ENCODE assay signal across 8 mouse cellular contexts in the genomic region with DNA sequence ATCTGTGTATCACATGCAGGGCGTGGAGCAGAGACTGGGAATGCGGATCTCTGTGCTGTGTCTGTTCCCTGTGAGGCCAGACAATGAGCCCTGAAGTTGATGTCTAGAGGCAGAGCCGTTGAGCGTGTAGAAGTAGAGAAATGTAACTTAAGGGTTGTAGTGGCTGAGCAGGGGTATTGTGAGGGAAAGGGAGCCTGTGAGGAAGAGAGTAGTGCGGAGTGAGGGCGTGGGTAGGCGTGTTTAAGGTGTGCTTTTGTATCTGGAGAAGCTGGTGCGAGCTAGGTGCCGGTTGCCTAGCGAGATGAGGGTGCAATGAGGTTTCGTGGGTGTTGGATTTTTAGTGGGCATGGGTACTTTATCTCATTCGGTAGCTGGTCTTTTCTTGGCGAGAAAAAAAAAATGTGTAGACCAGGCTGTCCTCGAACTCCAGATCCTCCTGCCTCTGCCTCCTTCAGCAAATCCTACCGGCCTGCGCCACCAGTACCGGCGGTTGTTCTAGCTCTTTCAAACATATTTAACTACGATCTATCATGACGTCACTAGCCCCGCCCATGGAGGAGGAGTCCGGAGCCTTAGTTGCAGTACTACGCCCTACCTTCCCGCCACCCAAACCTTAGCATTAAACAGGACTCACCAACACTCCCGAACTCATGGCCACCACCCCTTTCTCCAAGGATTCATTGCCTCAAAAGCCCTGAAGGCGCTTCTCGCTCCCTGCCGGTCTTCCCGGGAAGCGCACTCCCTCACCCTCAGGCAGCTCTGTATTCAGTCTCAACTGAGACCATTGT. TPM values are rescaled to one million over a fixed set of nuclear protein-coding genes. Genes with fewer than 3 reads are reported as not detected.
A peak's percentile ranks its signal among the peaks of the same experiment; 100 is the strongest.
DNase-seq lines count a peak whose midpoint lies in the region; ATAC-seq and TF ChIP-seq lines count a peak whose summit lies in the region.

No protein-coding gene starts in this region.

- H3K9ac ChIP-seq in forebrain, embryonic 12.5 days: peak overlapping the region; percentile 63
- H3K9ac ChIP-seq in liver, postnatal 0 days (replicated peaks): peak overlapping the region; percentile 49
- H3K9ac ChIP-seq in neural tube, embryonic 14.5 days (replicated peaks; ENCODE audit: low read depth, low read length): peak overlapping the region; percentile 53

- TF ChIP-seq EP300 in liver, postnatal 0 days (IDR thresholded peaks at IDR 0.05; ENCODE audit: low read depth): 0 out of 2 replicates have a peak, but pooled peaks have one; percentile 36

- peaks cover 14% of the 10 kb centered on the region for H3K9me3 ChIP-seq in E14TG2a.4 (ENCODE audit: low read length)
- no peaks in the 10 kb centered on the region for H3K9me3 ChIP-seq in forebrain, embryonic 12.5 days
- H3K9me3 ChIP-seq in liver, postnatal 0 days (ENCODE audit: low read length): no peaks in the 10 kb centered on the region
- no peaks in the 10 kb centered on the region for H3K9me3 ChIP-seq in neural tube, embryonic 14.5 days (ENCODE audit: control insufficient read depth, low read length)

- peak; percentile 93 for DNase-seq in c-Kit-positive CD71-positive TER-119-positive erythroid progenitor cells, embryonic 14.5 days (ENCODE audit: low spot score)
- DNase-seq in heart, postnatal 10 days: peak; percentile 96 to 97
- peak; percentile 93 for DNase-seq in large intestine, adult 2 months (ENCODE audit: low read depth, low spot score)
- DNase-seq in liver, postnatal 0 days: peak; percentile 95
- peak; percentile 93 for DNase-seq in testis, postnatal 10 days (ENCODE audit: low spot score)

- H3K27me3 ChIP-seq in E14TG2a.4 (ENCODE audit: insufficient read depth, low read length): no peaks in the 10 kb centered on the region
- H3K27me3 ChIP-seq in forebrain, embryonic 12.5 days: no peaks in the 10 kb centered on the region
- H3K27me3 ChIP-seq in liver, postnatal 0 days (ENCODE audit: insufficient read depth, low read length): no peaks in the 10 kb centered on the region
- no peaks in the 10 kb centered on the region for H3K27me3 ChIP-seq in neural tube, embryonic 14.5 days (ENCODE audit: control insufficient read depth, insufficient read depth, low read length)

- ATAC-seq in forebrain, embryonic 12.5 days (ENCODE audit: low FRiP score): peak; percentile 91
- ATAC-seq in liver, postnatal 0 days: peak; percentile 84
- peak; percentile 88 for ATAC-seq in neural tube, embryonic 14.5 days (ENCODE audit: low read depth)

- 1% methylated on average over 30 of the region's 30 CpGs for WGBS in forebrain, embryonic 12.5 days
- WGBS in large intestine, adult 2 months: 2% methylated on average over 30 of the region's 30 CpGs
- 4% methylated on average over 30 of the region's 30 CpGs for WGBS in liver, postnatal 0 days (ENCODE audit: insufficient replicate concordance)
- 2% methylated on average over 30 of the region's 30 CpGs for WGBS in neural tube, embryonic 14.5 days

- H3K36me3 ChIP-seq in E14TG2a.4 (ENCODE audit: insufficient read depth, low read length): no peaks in the 10 kb centered on the region
- H3K36me3 ChIP-seq in forebrain, embryonic 12.5 days (replicated peaks): no peaks in the 10 kb centered on the region
- H3K36me3 ChIP-seq in liver, postnatal 0 days (replicated peaks; ENCODE audit: insufficient read depth, low read length): no peaks in the 10 kb centered on the region
- no peaks in the 10 kb centered on the region for H3K36me3 ChIP-seq in neural tube, embryonic 14.5 days (ENCODE audit: control insufficient read depth, insufficient read depth, low read length)

- peak; percentile 48 for TF ChIP-seq CTCF in E14TG2a.4 (conservative IDR thresholded peaks at IDR 0.05; ENCODE audit: low read length)
- TF ChIP-seq CTCF in liver, postnatal 0 days (IDR thresholded peaks at IDR 0.05; ENCODE audit: low read depth): peak; percentile 67

- H3K4me2 ChIP-seq in forebrain, embryonic 12.5 days: peak overlapping the region; percentile 62
- H3K4me2 ChIP-seq in liver, postnatal 0 days (ENCODE audit: low read depth, low read length): peak overlapping the region; percentile 76
- peak overlapping the region; percentile 62 for H3K4me2 ChIP-seq in neural tube, embryonic 14.5 days (ENCODE audit: low read depth, low read length)

- intact Hi-C loops in heart, postnatal 10 days (cut with DNase I): loop anchor here (1.0 to 10.0 kb wide), 3 partner anchors 38 to 329 kb away; a partner anchor contains a TSS

- H3K27ac ChIP-seq in forebrain, embryonic 12.5 days: peak overlapping the region; percentile 75
- no peak overlapping the region for H3K27ac ChIP-seq in liver, postnatal 0 days (ENCODE audit: low read depth)
- H3K27ac ChIP-seq in neural tube, embryonic 14.5 days (ENCODE audit: low read depth, low read length): peak overlapping the region; percentile 86

- H3K4me1 ChIP-seq in E14TG2a.4 (replicated peaks; ENCODE audit: low read depth, low read length): peaks cover 15% of the 10 kb centered on the region
- 0 out of 2 replicates have a peak, but pooled peaks cover 3% of the 10 kb centered on the region for H3K4me1 ChIP-seq in forebrain, embryonic 12.5 days
- H3K4me1 ChIP-seq in liver, postnatal 0 days (ENCODE audit: insufficient read depth): 0 out of 2 replicates have a peak, but pooled peaks cover 9% of the 10 kb centered on the region
- H3K4me1 ChIP-seq in neural tube, embryonic 14.5 days (ENCODE audit: control insufficient read depth, insufficient read depth, low read length): no peaks in the 10 kb centered on the region

- H3K4me3 ChIP-seq in E14TG2a.4 (replicated peaks; ENCODE audit: low read length): peak overlapping the region; percentile 67
- peak overlapping the region; percentile 49 for H3K4me3 ChIP-seq in forebrain, embryonic 12.5 days (replicated peaks)
- H3K4me3 ChIP-seq in liver, postnatal 0 days (ENCODE audit: low read depth, low read length): peak overlapping the region; percentile 43
- peak overlapping the region; percentile 45 for H3K4me3 ChIP-seq in neural tube, embryonic 14.5 days (ENCODE audit: low read depth, low read length)

RNA-seq across cellular contexts. Expression of a gene that starts 25.1 kb away (rescaled TPM):
- 0.08 TPM in 1 of 2 replicates, not detected in the other for polyA plus RNA-seq in forebrain, embryonic 12.5 days (2016; fragmentation: Nextera tagmentation; extraction: Ambion mirVana)
- total RNA-seq in heart, postnatal 10 days (2021): not detected
- 0.21 and 0.31 TPM in 2 replicates for polyA plus RNA-seq in large intestine, adult 2 months (2012; rRNA removed)
- 0.64 and 1.1 TPM in 2 replicates for polyA plus RNA-seq in liver, postnatal 0 days (2015; fragmentation: Nextera tagmentation; extraction: Ambion mirVana)
- polyA plus RNA-seq in neural tube, embryonic 14.5 days (2014; fragmentation: Nextera tagmentation; extraction: Ambion mirVana): not detected in 2 replicates

RNA-seq across cellular contexts. Expression of a gene that starts 41.1 kb away (rescaled TPM):
- not detected in 2 replicates for polyA plus RNA-seq in forebrain, embryonic 12.5 days (2016; fragmentation: Nextera tagmentation; extraction: Ambion mirVana)
- not detected for total RNA-seq in heart, postnatal 10 days (2021)
- 0.26 and 0.27 TPM in 2 replicates for polyA plus RNA-seq in large intestine, adult 2 months (2012; rRNA removed)
- not detected in 2 replicates for polyA plus RNA-seq in liver, postnatal 0 days (2015; fragmentation: Nextera tagmentation; extraction: Ambion mirVana)
- polyA plus RNA-seq in neural tube, embryonic 14.5 days (2014; fragmentation: Nextera tagmentation; extraction: Ambion mirVana): 0.35 and 0.48 TPM in 2 replicates
